Mouse (Mus musculus) hindbrain, embryonic 13.5 days (tissue): ENCODE data around the gene Cdc14a. TPM values are rescaled to one million over a fixed set of nuclear protein-coding genes. Genes with fewer than 3 reads are reported as not detected.

Source experiments
- ATAC-seq: fragments of 200-750 bp; cut with Nextera tagmentation; 2 replicates; pipeline ENCODE4 v1.8.0; 2017; ENCODE audit warnings: moderate TSS enrichment; ENCODE audit not compliant: low FRiP score
- H3K27ac ChIP-seq: fragments of 300-500 bp; sonication (generic); 2 replicates; pipeline ENCODE4 v1.5.1; 2015; ENCODE audit warnings: inconsistent platforms, mild to moderate bottlenecking, moderate library complexity
- H3K27me3 ChIP-seq: fragments of 300-500 bp; sonication (generic); 2 replicates; pipeline ENCODE4 v1.6.1; 2015; ENCODE audit warnings: mild to moderate bottlenecking, inconsistent platforms
- H3K36me3 ChIP-seq: fragments of 300-500 bp; sonication (generic); 2 replicates; pipeline ENCODE4 v1.6.1; 2015; ENCODE audit warnings: mild to moderate bottlenecking, inconsistent platforms
- H3K4me1 ChIP-seq: fragments of 300-500 bp; sonication (generic); replicated peaks from 2 replicates; pipeline ENCODE4 v1.6.1; 2015; ENCODE audit warnings: inconsistent platforms
- H3K4me2 ChIP-seq: fragments of 300-500 bp; sonication (generic); 2 replicates; pipeline ENCODE4 v1.6.1; 2015; ENCODE audit warnings: inconsistent platforms, mild to moderate bottlenecking, moderate library complexity
- H3K4me3 ChIP-seq: fragments of 300-500 bp; sonication (generic); 2 replicates; pipeline ENCODE4 v1.5.1; 2015; ENCODE audit warnings: mild to moderate bottlenecking, inconsistent platforms
- H3K9ac ChIP-seq: fragments of 300-500 bp; sonication (generic); 2 replicates; pipeline ENCODE4 v1.6.1; 2015; ENCODE audit warnings: mild to moderate bottlenecking, inconsistent platforms
- H3K9me3 ChIP-seq: fragments of 300-500 bp; sonication (generic); 2 replicates; pipeline ENCODE4 v1.6.1; 2016; ENCODE audit warnings: inconsistent platforms
- WGBS: fragments of 180-500 bp; shearing (Covaris S2); methylation state at CpG from one replicate; pipeline ENCODE4 v1.1.7; 2015; 5-methylcytosine and 5-hydroxymethylcytosine counted together
- polyA plus RNA-seq: library from polyadenylated mRNA; unstranded; fragments of >200 nt; fragmentation: Nextera tagmentation; extraction: Ambion mirVana; gene quantifications from 2 replicates; pipeline ENCODE4 v1.2.1, GENCODE M21; 2015

Gene Cdc14a
- polyA plus RNA-seq, 1 experiment from 2014 or later: 7.0 TPM

GRCm38 (mm10) chr3:116436113-116436512 lies 12.3 kb upstream of the Cdc14a start:
- H3K4me2 ChIP-seq: no peak overlapping the region
- no peaks in the 10 kb centered on the region for H3K9me3 ChIP-seq
- WGBS: 92% methylated on average over 3 of the region's 3 CpGs
- no peak overlapping the region for H3K4me3 ChIP-seq
- H3K27me3 ChIP-seq: no peaks in the 10 kb centered on the region
- H3K27ac ChIP-seq: no peak overlapping the region
- H3K9ac ChIP-seq: no peak overlapping the region
- no peak for ATAC-seq
- no peaks in the 10 kb centered on the region for H3K4me1 ChIP-seq
- H3K36me3 ChIP-seq: no peaks in the 10 kb centered on the region

DNA sequence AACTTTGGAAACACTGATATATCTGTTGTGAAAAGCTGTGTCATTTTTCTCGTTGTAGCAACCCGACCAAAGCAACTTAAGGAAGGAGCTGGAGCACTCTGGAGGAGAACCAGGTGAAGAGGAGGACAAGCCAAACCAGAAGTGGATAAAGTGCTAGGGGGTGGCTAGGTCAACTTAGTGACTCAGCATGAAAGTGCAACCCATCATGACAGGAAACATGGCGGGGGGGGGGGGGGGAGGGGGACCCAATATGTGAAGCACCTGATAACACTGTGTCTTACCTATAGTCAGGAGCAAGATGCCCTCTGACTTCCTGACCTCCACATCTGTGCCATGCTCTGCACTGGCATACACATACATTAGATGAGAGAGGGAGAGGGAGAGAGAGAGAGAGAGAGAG lies 10.9 kb upstream of the Cdc14a start:
- Histone ChIP-seq H3K4me1 (no peaks in the 10 kb centered on the region), H3K4me3 (no peak overlapping the region), H3K9me3 (no peaks in the 10 kb centered on the region), H3K4me2 (no peak overlapping the region), H3K27ac (no peak overlapping the region), H3K9ac (no peak overlapping the region), H3K36me3 (no peaks in the 10 kb centered on the region), H3K27me3 (no peaks in the 10 kb centered on the region)
- WGBS: 90% methylated on average over 2 of the region's 3 CpGs
- no peak for ATAC-seq

DNA sequence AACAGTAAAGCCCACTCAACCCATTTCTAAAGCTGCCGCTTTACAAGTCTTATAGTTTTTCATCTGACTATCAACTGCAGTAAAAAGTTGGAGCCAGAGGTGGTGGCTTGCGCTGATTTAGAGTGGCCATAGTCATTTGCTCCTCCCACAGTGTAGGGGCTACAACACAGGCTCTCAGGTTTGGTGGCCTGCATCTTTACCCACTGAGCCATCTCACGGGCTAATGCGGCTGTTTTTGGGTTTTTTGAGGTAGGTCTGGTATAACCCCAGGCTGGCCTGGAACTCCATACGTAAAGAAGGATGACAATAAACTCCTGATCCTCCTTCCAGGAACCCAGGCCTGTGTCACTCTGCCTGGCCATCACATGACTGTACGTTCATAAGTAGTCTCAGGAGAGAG lies 2.1 kb upstream of the Cdc14a start:
- H3K27me3 ChIP-seq: no peaks in the 10 kb centered on the region
- peaks cover 19% of the 10 kb centered on the region for H3K4me1 ChIP-seq
- no peak overlapping the region for H3K4me2 ChIP-seq
- no peaks in the 10 kb centered on the region for H3K9me3 ChIP-seq
- 91% methylated on average over 6 of the region's 6 CpGs for WGBS
- no peak overlapping the region for H3K4me3 ChIP-seq
- no peak for ATAC-seq
- H3K36me3 ChIP-seq: no peaks in the 10 kb centered on the region
- no peak overlapping the region for H3K27ac ChIP-seq
- no peak overlapping the region for H3K9ac ChIP-seq

DNA sequence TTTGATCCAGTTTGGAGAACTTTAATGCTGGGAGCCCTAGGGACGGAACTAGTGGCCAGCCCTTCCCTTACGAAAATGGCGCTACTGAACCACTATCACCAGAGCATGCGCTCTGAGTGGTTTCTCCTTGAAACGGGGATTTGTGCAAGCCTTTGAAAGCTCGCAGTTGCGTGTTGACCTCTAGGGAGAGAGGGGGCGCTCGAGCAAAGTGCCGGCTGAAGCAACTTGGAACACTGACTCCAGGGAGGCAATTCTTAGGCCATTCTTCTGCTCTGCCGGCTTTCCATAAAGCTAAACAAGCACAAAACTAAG lies 1.1 kb upstream of the Cdc14a start:
- no peaks in the 10 kb centered on the region for H3K36me3 ChIP-seq
- H3K27ac ChIP-seq: peak overlapping the region; percentile 90
- H3K4me2 ChIP-seq: peak overlapping the region; percentile 94
- H3K4me1 ChIP-seq: peaks cover 26% of the 10 kb centered on the region
- H3K27me3 ChIP-seq: no peaks in the 10 kb centered on the region
- H3K9me3 ChIP-seq: no peaks in the 10 kb centered on the region
- under 1% methylated on average over 11 of the region's 11 CpGs for WGBS
- H3K9ac ChIP-seq: peak overlapping the region; percentile 84
- ATAC-seq: peak; percentile 57
- H3K4me3 ChIP-seq: peak overlapping the region; percentile 73

- H3K9me3 ChIP-seq: no peaks in the 10 kb centered on the region
- peak overlapping the region; percentile 73 for H3K4me3 ChIP-seq
- peak overlapping the region; percentile 94 for H3K4me2 ChIP-seq
- H3K4me1 ChIP-seq: peaks cover 28% of the 10 kb centered on the region
- no peak; the same call in none of the 2 replicates for ATAC-seq
- no peaks in the 10 kb centered on the region for H3K36me3 ChIP-seq
- H3K27ac ChIP-seq: peak overlapping the region; percentile 90
- WGBS: under 1% methylated on average over 32 of the region's 32 CpGs
- H3K27me3 ChIP-seq: no peaks in the 10 kb centered on the region
- H3K9ac ChIP-seq: peak overlapping the region; percentile 84
These were observed 534 bp upstream of the Cdc14a start for GRCm38 (mm10) chr3:116424160-116424972.

DNA sequence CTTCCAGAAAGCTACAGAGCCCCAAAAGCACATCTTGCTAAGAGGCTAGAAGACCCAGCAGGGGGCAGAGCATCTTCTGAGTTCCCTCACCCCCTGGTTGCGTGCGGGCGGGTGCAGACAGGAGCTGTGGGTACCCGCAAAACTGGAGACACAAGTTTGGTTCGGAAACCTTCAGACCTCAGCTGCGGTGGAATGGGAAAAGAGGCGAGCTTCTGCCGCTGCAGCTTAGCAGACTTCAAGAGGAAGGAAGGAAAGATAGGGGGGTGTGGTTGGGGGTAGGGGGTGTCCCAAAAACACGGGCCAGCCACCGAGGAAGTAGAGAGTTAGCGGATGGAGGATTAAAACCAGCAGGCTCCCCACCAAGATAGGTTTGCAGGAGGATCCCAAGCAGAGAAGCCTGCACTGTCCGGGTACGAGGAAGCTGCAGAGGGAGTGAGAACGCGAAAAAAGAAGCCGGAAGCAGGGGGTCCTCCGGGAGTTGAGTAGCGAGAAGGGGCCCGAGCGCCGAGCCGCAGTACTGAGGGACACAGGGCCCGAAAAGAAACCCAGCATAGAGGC lies 958 bp downstream of the Cdc14a start:
- ATAC-seq: peak; percentile 34
- H3K4me1 ChIP-seq: peaks cover 28% of the 10 kb centered on the region
- H3K9ac ChIP-seq: peak overlapping the region; percentile 84
- peak overlapping the region; percentile 94 for H3K4me2 ChIP-seq
- no peaks in the 10 kb centered on the region for H3K9me3 ChIP-seq
- H3K27ac ChIP-seq: peak overlapping the region; percentile 90
- H3K27me3 ChIP-seq: no peaks in the 10 kb centered on the region
- peaks cover 1% of the 10 kb centered on the region; the same call in 1 of the 2 replicates for H3K36me3 ChIP-seq
- peak overlapping the region; percentile 73 for H3K4me3 ChIP-seq
- WGBS: under 1% methylated on average over 23 of the region's 23 CpGs

- Histone ChIP-seq H3K27ac (no peak overlapping the region), H3K4me3 (peak overlapping the region; percentile 73), H3K4me2 (peak overlapping the region; percentile 94), H3K9ac (peak overlapping the region; percentile 84), H3K9me3 (no peaks in the 10 kb centered on the region), H3K4me1 (peaks cover 28% of the 10 kb centered on the region), H3K27me3 (no peaks in the 10 kb centered on the region), H3K36me3 (peaks cover 6% of the 10 kb centered on the region)
- 34% methylated on average over 8 of the region's 8 CpGs for WGBS
- ATAC-seq: no peak
These were observed 1.8 kb downstream of the Cdc14a start for GRCm38 (mm10) chr3:116422074-116422473.

GRCm38 (mm10) chr3:116421121-116421520 lies 2.7 kb downstream of the Cdc14a start:
- Histone ChIP-seq H3K36me3 (peaks cover 14% of the 10 kb centered on the region), H3K27ac (no peak overlapping the region), H3K27me3 (no peaks in the 10 kb centered on the region), H3K9me3 (no peaks in the 10 kb centered on the region), H3K4me3 (no peak overlapping the region), H3K9ac (no peak overlapping the region), H3K4me1 (peaks cover 28% of the 10 kb centered on the region), H3K4me2 (peak overlapping the region; percentile 94)
- WGBS: 17% methylated on average over 6 of the region's 6 CpGs
- ATAC-seq: no peak

DNA sequence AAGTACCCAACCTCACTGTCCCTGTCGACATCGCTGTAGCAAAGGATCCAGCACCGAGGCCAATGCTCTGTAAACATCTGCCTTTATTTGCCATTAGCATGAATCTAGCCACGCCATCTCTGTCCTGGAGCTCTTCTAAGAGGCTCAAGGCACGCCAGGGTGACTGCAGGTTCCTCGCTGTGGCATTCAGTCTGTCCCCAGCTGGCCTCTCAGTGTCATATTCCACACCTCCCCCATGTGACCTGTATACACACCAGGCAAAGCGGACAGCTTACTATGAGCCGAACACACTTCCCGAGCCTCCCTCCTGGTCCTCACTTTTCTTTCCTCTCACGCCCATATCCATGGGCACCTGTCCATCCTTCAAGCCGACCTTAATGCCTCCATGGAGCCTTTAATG lies 4.0 kb downstream of the Cdc14a start:
- Histone ChIP-seq H3K4me3 (no peak overlapping the region), H3K4me1 (peaks cover 28% of the 10 kb centered on the region), H3K9me3 (no peaks in the 10 kb centered on the region), H3K36me3 (peaks cover 26% of the 10 kb centered on the region), H3K27ac (no peak overlapping the region), H3K9ac (no peak overlapping the region), H3K27me3 (no peaks in the 10 kb centered on the region), H3K4me2 (no peak overlapping the region)
- no peak for ATAC-seq
- WGBS: 83% methylated on average over 11 of the region's 11 CpGs

- H3K27me3 ChIP-seq: no peaks in the 10 kb centered on the region
- no peak overlapping the region for H3K4me3 ChIP-seq
- H3K9me3 ChIP-seq: no peaks in the 10 kb centered on the region
- peaks cover 26% of the 10 kb centered on the region for H3K36me3 ChIP-seq
- no peak for ATAC-seq
- H3K27ac ChIP-seq: no peak overlapping the region
- H3K4me1 ChIP-seq: peaks cover 9% of the 10 kb centered on the region
- WGBS: 97% methylated on average over 3 of the region's 3 CpGs
- H3K4me2 ChIP-seq: no peak overlapping the region
- H3K9ac ChIP-seq: no peak overlapping the region
These were observed 9.4 kb downstream of the Cdc14a start for GRCm38 (mm10) chr3:116414451-116414860.

DNA sequence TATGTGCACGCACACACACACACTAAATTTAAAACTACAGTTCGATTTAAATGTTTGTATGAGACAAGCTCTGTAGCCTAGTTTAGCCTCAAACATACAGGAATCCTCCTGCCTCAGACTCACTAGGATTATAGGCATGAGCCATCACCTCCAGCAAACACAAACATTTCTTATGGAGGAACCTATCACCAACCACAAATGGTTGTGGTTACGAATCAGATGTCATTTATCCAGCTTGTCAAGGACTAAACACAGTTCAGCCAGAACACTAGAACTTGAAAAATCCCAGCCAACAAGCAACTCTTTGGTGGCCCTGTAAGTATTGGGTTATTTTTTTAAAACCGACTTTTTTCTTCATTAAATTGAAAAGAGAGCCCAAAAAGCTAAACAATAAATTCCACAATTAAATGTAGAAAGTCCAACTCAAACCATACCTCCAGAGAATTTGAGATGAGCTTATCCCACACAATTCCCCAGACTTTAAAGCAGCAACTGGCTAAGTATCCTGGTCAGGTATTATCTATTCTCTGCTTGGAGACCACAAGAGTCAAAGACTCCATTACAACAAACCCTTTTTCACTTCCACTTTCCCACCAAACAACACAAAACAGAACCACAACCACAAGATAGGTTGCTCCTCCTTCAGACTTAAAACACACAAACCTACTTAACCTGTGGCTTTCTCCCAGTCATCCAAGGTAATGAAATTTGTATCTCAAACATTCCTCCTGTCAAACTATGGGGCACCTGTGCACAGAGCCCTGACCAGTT lies 10.7 kb downstream of the Cdc14a start:
- no peaks in the 10 kb centered on the region for H3K27me3 ChIP-seq
- peaks cover 9% of the 10 kb centered on the region for H3K4me1 ChIP-seq
- 95% methylated on average over 4 of the region's 4 CpGs for WGBS
- H3K4me3 ChIP-seq: no peak overlapping the region
- no peaks in the 10 kb centered on the region for H3K9me3 ChIP-seq
- H3K27ac ChIP-seq: no peak overlapping the region
- no peak overlapping the region for H3K4me2 ChIP-seq
- ATAC-seq: no peak
- H3K9ac ChIP-seq: no peak overlapping the region
- peaks cover 26% of the 10 kb centered on the region for H3K36me3 ChIP-seq

- Histone ChIP-seq H3K4me1 (peaks cover 9% of the 10 kb centered on the region), H3K9ac (no peak overlapping the region), H3K36me3 (peaks cover 1% of the 10 kb centered on the region; the same call in 1 of the 2 replicates), H3K9me3 (no peaks in the 10 kb centered on the region), H3K4me2 (no peak overlapping the region), H3K27me3 (no peaks in the 10 kb centered on the region), H3K27ac (no peak overlapping the region), H3K4me3 (no peak overlapping the region)
- ATAC-seq: no peak
- WGBS: 50% methylated on average over 7 of the region's 7 CpGs
These were observed 13.8 kb downstream of the Cdc14a start for GRCm38 (mm10) chr3:116410051-116410450.
